Mouse (Mus musculus): ENCODE data around the gene Syne1.

Syne1 gene

GRCm38 (mm10) chr10:4976557-4976956 lies 574.7 kb downstream of the Syne1 start:
- no peak for DNase-seq (ENCODE audit: low read depth)

- DNase-seq (ENCODE audit: low read depth) = no peak
Observed at GRCm38 (mm10) chr10:4974246-4974645, 577.0 kb downstream of the Syne1 start.

GRCm38 (mm10) chr10:4972026-4972425 lies 579.3 kb downstream of the Syne1 start:
- no peak for DNase-seq (ENCODE audit: low read depth)

- DNase-seq (ENCODE audit: low read depth) = no peak
Observed at GRCm38 (mm10) chr10:4971586-4971985, 579.7 kb downstream of the Syne1 start.

- DNase-seq (ENCODE audit: low read depth) = no peak
Observed at GRCm38 (mm10) chr10:4971156-4971555, 580.1 kb downstream of the Syne1 start.
